Mouse (Mus musculus) lung, adult 2 months (tissue): ENCODE data around the gene Dpp3.

Source experiments
- CTCF ChIP-seq: fragments of 200-500 bp; IDR thresholded peaks from 2 replicates; pipeline ENCODE4 v1.5.1; 2011; ENCODE audit warnings: mild to moderate bottlenecking, low read length, control low read depth; ENCODE audit not compliant: insufficient read depth
- POLR2A ChIP-seq: fragments of 200-500 bp; IDR thresholded peaks from 2 replicates; pipeline ENCODE4 v1.6.1; 2011; ENCODE audit warnings: low read depth, mild to moderate bottlenecking, control low read depth, low read length, borderline replicate concordance; ENCODE audit errors: extremely low read depth

DNA sequence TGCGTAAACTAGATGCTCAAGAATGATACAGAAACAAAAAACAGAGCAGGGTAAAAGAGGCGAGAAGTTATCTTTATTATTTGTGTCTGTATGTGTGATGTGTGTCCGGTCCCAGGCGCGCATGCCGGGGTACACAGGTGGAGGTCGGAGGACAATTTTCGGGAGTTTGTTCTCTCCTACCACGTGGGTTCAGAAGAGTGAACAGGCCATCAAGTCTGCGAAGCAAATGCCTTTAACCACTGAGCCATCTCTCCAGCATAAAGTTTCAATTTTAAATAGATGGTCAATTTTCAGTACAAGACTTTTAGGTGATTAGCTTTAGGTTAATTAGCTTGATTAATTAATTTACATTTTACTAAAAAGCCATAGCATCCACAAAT, 48.8 kb downstream of the Dpp3 start:
- TF ChIP-seq POLR2A (no peak), CTCF (no peak)
